In genomic region chr3:147412274-147412673, GRCm38 (mm10) we compare ENCODE assay signal across 30 mouse cellular contexts.
"Had no signal": no experiment of that assay in that cellular context is flagged by ENCODE, and none has a peak within 500 bp of the region (broad histone marks: within the 10 kb centered on the region; RNA-seq: fewer than 3 reads in every experiment).

No protein-coding gene starts in this region.

- H3K36me3 ChIP-seq: limb, embryonic 12.5 days; limb, embryonic 15.5 days; liver, embryonic 12.5 days; liver, embryonic 13.5 days; liver, embryonic 15.5 days; lung, embryonic 15.5 days; midbrain, embryonic 10.5 days; midbrain, embryonic 12.5 days; midbrain, embryonic 13.5 days; midbrain, embryonic 15.5 days had no signal

- H3K4me3 ChIP-seq: left cerebral cortex, adult 2 months; limb, embryonic 12.5 days; limb, embryonic 15.5 days; liver, embryonic 12.5 days; liver, embryonic 13.5 days; liver, embryonic 15.5 days; lung, embryonic 15.5 days; megakaryocyte, embryonic 14.5 days; midbrain, embryonic 10.5 days; midbrain, embryonic 12.5 days; midbrain, embryonic 13.5 days; midbrain, embryonic 15.5 days; myocyte had no signal

- H3K9ac ChIP-seq: limb, embryonic 12.5 days; limb, embryonic 15.5 days; liver, embryonic 12.5 days; liver, embryonic 13.5 days; liver, embryonic 14.5 days; liver, embryonic 15.5 days; liver, postnatal 0 days; lung, embryonic 14.5 days; lung, embryonic 15.5 days; midbrain, embryonic 12.5 days; midbrain, embryonic 13.5 days; midbrain, embryonic 15.5 days had no signal

- H3K4me2 ChIP-seq: limb, embryonic 12.5 days; limb, embryonic 15.5 days; liver, embryonic 11.5 days; liver, embryonic 12.5 days; liver, embryonic 13.5 days; liver, embryonic 15.5 days; lung, embryonic 14.5 days; lung, embryonic 15.5 days; midbrain, embryonic 11.5 days; midbrain, embryonic 12.5 days; midbrain, embryonic 13.5 days; midbrain, embryonic 15.5 days had no signal

- H3K27ac ChIP-seq: left cerebral cortex, adult 2 months; limb, embryonic 15.5 days; liver, embryonic 12.5 days; liver, embryonic 13.5 days; liver, embryonic 14.5 days; liver, embryonic 15.5 days; lung, embryonic 15.5 days; macrophage; midbrain, embryonic 10.5 days; midbrain, embryonic 12.5 days; midbrain, embryonic 13.5 days; midbrain, embryonic 15.5 days had no signal

- H3K27me3 ChIP-seq: limb, embryonic 12.5 days; limb, embryonic 15.5 days; liver, embryonic 12.5 days; liver, embryonic 13.5 days; liver, embryonic 15.5 days; lung, embryonic 15.5 days; megakaryocyte, embryonic 14.5 days; midbrain, embryonic 12.5 days; midbrain, embryonic 13.5 days; midbrain, embryonic 15.5 days had no signal

- ATAC-seq: liver, embryonic 12.5 days; liver, postnatal 0 days; lung, postnatal 0 days; midbrain, embryonic 13.5 days; midbrain, embryonic 15.5 days; midbrain, embryonic 16.5 days had no signal

- DNase-seq: left cerebral cortex, postnatal 4 days; liver; liver, embryonic 13.5 days; liver, postnatal 0 days; lung, adult 18-20 months; lung, adult 2 months; lung, embryonic 14.5 days; lung, postnatal 10 days; lung, postnatal 14 days; lung, postnatal 36 days; lung, postnatal 4 days; midbrain, embryonic 14.5 days had no signal

- H3K9me3 ChIP-seq: limb, embryonic 12.5 days; limb, embryonic 15.5 days; liver, embryonic 12.5 days; liver, embryonic 13.5 days; liver, embryonic 15.5 days; lung, embryonic 15.5 days; midbrain, embryonic 10.5 days; midbrain, embryonic 12.5 days; midbrain, embryonic 13.5 days; midbrain, embryonic 15.5 days had no signal

- H3K4me1 ChIP-seq: liver, embryonic 12.5 days; liver, embryonic 13.5 days; liver, embryonic 15.5 days; lung, embryonic 15.5 days; megakaryocyte, embryonic 14.5 days; midbrain, embryonic 10.5 days; midbrain, embryonic 12.5 days; midbrain, embryonic 13.5 days; midbrain, embryonic 15.5 days had no signal
